Mouse (Mus musculus) midbrain, postnatal 0 days (tissue): ENCODE measurements around the gene Olfr588-ps1. TPM values are rescaled to one million over a fixed set of nuclear protein-coding genes. Genes with fewer than 3 reads are reported as not detected.
"Not testable (repeated sequence)": the region's sequence is repeated elsewhere in the genome, so short reads cannot be mapped to it uniquely, and the experiment has no call there.

Experiments
- ATAC-seq: fragments of 200-750 bp; cut with Nextera tagmentation; 2 replicates; pipeline ENCODE4 v1.8.0; 2017; ENCODE audit warnings: moderate number of reproducible peaks, mild to moderate bottlenecking, moderate TSS enrichment, moderate library complexity; ENCODE audit not compliant: low FRiP score
- DNase-seq: peaks from one replicate; pipeline ENCODE4 v3.0.0-alpha.2; 2015; ENCODE audit warnings: low spot score
- H3K27ac ChIP-seq: fragments of 300-500 bp; sonication (generic); 2 replicates; pipeline ENCODE4 v1.5.1; 2014; ENCODE audit warnings: low read depth, mild to moderate bottlenecking, low read length, mixed read lengths
- H3K27me3 ChIP-seq: fragments of 300-500 bp; sonication (generic); 2 replicates; pipeline ENCODE4 v1.6.1; 2014; ENCODE audit warnings: low read length, control low read depth, mixed read lengths; ENCODE audit not compliant: insufficient read depth
- H3K36me3 ChIP-seq: fragments of 300-500 bp; sonication (generic); 2 replicates; pipeline ENCODE4 v1.6.1; 2014; ENCODE audit warnings: low read length, control low read depth, mixed read lengths; ENCODE audit not compliant: insufficient read depth
- H3K4me1 ChIP-seq: fragments of 300-500 bp; sonication (generic); 2 replicates; pipeline ENCODE4 v1.6.1; 2014; ENCODE audit warnings: mild to moderate bottlenecking, control low read depth, antibody characterized with exemption, low read length, mixed read lengths; ENCODE audit not compliant: insufficient read depth
- H3K4me2 ChIP-seq: fragments of 300-500 bp; sonication (generic); 2 replicates; pipeline ENCODE4 v1.6.1; 2014; ENCODE audit warnings: low read depth, mild to moderate bottlenecking, low read length, mixed read lengths; ENCODE audit not compliant: poor library complexity, severe bottlenecking
- H3K4me3 ChIP-seq: fragments of 300-500 bp; sonication (generic); 2 replicates; pipeline ENCODE4 v1.5.1; 2014; ENCODE audit warnings: low read depth, mild to moderate bottlenecking, low read length, moderate library complexity
- H3K9ac ChIP-seq: fragments of 300-500 bp; sonication (generic); replicated peaks from 2 replicates; pipeline ENCODE4 v1.6.1; 2014; ENCODE audit warnings: mild to moderate bottlenecking, low read length, moderate library complexity, mixed read lengths; ENCODE audit not compliant: poor library complexity, severe bottlenecking
- H3K9me3 ChIP-seq: fragments of 300-500 bp; sonication (generic); 2 replicates; pipeline ENCODE4 v1.6.1; 2016; ENCODE audit warnings: low read length, control low read depth
- CTCF ChIP-seq: IDR thresholded peaks from 2 replicates; pipeline ENCODE4 v1.5.1; 2016; ENCODE audit warnings: antibody characterized with exemption, mild to moderate bottlenecking
- WGBS: fragments of 180-500 bp; shearing (Covaris S2); extraction: QIAGEN DNeasy Blood & Tissue Kit; methylation state at CpG from one replicate; pipeline ENCODE4 v1.1.7; 2014; 5-methylcytosine and 5-hydroxymethylcytosine counted together
- polyA plus RNA-seq: library from polyadenylated mRNA; unstranded; fragments of >200 nt; fragmentation: Nextera tagmentation; extraction: Ambion mirVana; gene quantifications from 2 replicates; pipeline ENCODE4 v1.2.1, GENCODE M21; 2015
- total RNA-seq: library from RNA; depleted of rRNA; stranded (reverse); fragments of >200 nt; gene quantifications from 2 replicates; pipeline ENCODE4 v1.2.3, GENCODE M21; 2014; rRNA removed

The Olfr588-ps1 gene
- total and polyA plus RNA-seq, 2 experiments from 2014 or later = not detected

DNA sequence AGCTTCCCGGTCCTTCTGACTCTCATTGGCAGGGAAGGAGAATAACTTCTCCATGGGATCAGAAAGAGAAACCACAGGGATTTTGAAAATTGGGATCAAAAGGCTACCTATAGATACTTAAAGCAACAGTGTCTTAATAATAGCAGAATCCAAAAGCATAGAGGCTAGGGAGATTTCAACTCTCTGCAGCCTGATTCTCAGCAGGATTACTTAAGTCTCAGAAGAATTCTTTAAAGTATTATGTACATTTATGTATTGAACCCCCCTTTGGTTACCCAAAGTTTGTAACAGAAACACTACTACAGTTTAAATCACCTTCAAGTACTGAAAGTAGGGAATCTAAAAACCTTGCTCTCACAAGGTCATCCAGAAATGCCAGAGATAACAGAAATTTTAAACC lies 37.6 kb downstream of the Olfr588-ps1 start, which contains the start of gene Olfr591:
TSS of gene Olfr591 (minus strand) at position 101 of the 400 bp plus-strand sequence.
- Histone ChIP-seq H3K4me1 (no peaks in the 10 kb centered on the region), H3K27ac (no peak within 1 kb of the TSS), H3K36me3 (no peaks in the 10 kb centered on the region), H3K9ac (no peak within 1 kb of the TSS), H3K4me2 (no peak within 1 kb of the TSS), H3K4me3 (no peak within 1 kb of the TSS), H3K27me3 (no peaks in the 10 kb centered on the region), H3K9me3 (peaks cover 7% of the 10 kb centered on the region; the same call in 1 of the 2 replicates)
- no peak for TF ChIP-seq CTCF
- ATAC-seq (no peak), DNase-seq (no peak)
- WGBS = 78% methylated on average over 1 of the region's 1 CpGs

DNA sequence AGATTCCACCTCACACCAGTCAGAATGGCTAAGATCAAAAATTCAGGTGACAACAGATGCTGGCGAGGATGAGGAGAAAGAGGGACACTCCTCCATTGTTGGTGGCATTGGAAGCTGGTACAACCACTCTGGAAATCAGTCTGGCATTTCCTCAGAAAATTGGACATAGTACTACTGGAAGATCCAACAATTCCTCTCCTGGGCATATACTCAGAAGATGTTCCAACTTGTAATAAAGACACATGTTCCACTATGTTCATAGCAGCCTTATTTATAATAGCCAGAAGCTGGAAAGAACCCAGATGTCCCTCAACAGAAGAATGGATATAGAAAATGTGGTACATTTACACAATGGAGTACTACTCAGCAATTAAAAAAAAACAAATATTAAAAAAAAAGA lies 43.8 kb downstream of the Olfr588-ps1 start, which contains the start of gene Olfr592:
TSS of gene Olfr592 (plus strand) at position 301 of the 400 bp plus-strand sequence.
- not testable (repeated sequence) for H3K9ac ChIP-seq, H3K4me3 ChIP-seq, H3K4me2 ChIP-seq, DNase-seq, H3K4me1 ChIP-seq, H3K27me3 ChIP-seq, H3K36me3 ChIP-seq, ATAC-seq, H3K27ac ChIP-seq
- WGBS = 75% methylated on average over 1 of the region's 1 CpGs
- peaks cover 11% of the 10 kb centered on the region for H3K9me3 ChIP-seq

Other genes starting within 250 kb of the Olfr588-ps1 start
- not detected in 2 replicates for gene Olfr569, start 250.0 kb upstream of the Olfr588-ps1 start, total RNA-seq
- not detected in 2 replicates for gene Olfr569, start 250.0 kb upstream of the Olfr588-ps1 start, polyA plus RNA-seq
- not detected in 2 replicates for gene Olfr570, start 246.3 kb upstream of the Olfr588-ps1 start, total RNA-seq
- not detected in 2 replicates for gene Olfr570, start 246.3 kb upstream of the Olfr588-ps1 start, polyA plus RNA-seq
- gene Olfr571, start 223.3 kb upstream of the Olfr588-ps1 start, total RNA-seq = not detected in 2 replicates
- gene Olfr571, start 223.3 kb upstream of the Olfr588-ps1 start, polyA plus RNA-seq = not detected in 2 replicates
- not detected in 2 replicates for gene Olfr572, start 216.5 kb upstream of the Olfr588-ps1 start, total RNA-seq
- not detected in 2 replicates for gene Olfr572, start 216.5 kb upstream of the Olfr588-ps1 start, polyA plus RNA-seq
- not detected in 2 replicates for gene Olfr573-ps1, start 198.3 kb upstream of the Olfr588-ps1 start, total RNA-seq
- gene Olfr573-ps1, start 198.3 kb upstream of the Olfr588-ps1 start, polyA plus RNA-seq = not detected in 2 replicates
- not detected in 2 replicates for gene Olfr574, start 192.4 kb upstream of the Olfr588-ps1 start, total RNA-seq
- not detected in 2 replicates for gene Olfr574, start 192.4 kb upstream of the Olfr588-ps1 start, polyA plus RNA-seq
- not detected in 2 replicates for gene Olfr575, start 182.1 kb upstream of the Olfr588-ps1 start, total RNA-seq
- not detected in 2 replicates for gene Olfr575, start 182.1 kb upstream of the Olfr588-ps1 start, polyA plus RNA-seq
- not detected in 2 replicates for gene Olfr576, start 178.2 kb upstream of the Olfr588-ps1 start, total RNA-seq
- gene Olfr576, start 178.2 kb upstream of the Olfr588-ps1 start, polyA plus RNA-seq = not detected in 2 replicates
- not detected in 2 replicates for gene Olfr577, start 164.9 kb upstream of the Olfr588-ps1 start, total RNA-seq
- not detected in 2 replicates for gene Olfr577, start 164.9 kb upstream of the Olfr588-ps1 start, polyA plus RNA-seq
- gene Olfr578, start 151.6 kb upstream of the Olfr588-ps1 start, total RNA-seq = not detected in 2 replicates
- gene Olfr578, start 151.6 kb upstream of the Olfr588-ps1 start, polyA plus RNA-seq = not detected in 2 replicates
- gene Olfr582, start 102.9 kb upstream of the Olfr588-ps1 start, total RNA-seq = not detected in 2 replicates
- gene Olfr582, start 102.9 kb upstream of the Olfr588-ps1 start, polyA plus RNA-seq = not detected in 2 replicates
- gene Olfr583, start 89.6 kb upstream of the Olfr588-ps1 start, total RNA-seq = not detected in 2 replicates
- gene Olfr583, start 89.6 kb upstream of the Olfr588-ps1 start, polyA plus RNA-seq = not detected in 2 replicates
- not detected in 2 replicates for gene Olfr584, start 59.0 kb upstream of the Olfr588-ps1 start, total RNA-seq
- not detected in 2 replicates for gene Olfr584, start 59.0 kb upstream of the Olfr588-ps1 start, polyA plus RNA-seq
- gene Olfr585, start 43.2 kb upstream of the Olfr588-ps1 start, total RNA-seq = not detected in 2 replicates
- not detected in 2 replicates for gene Olfr585, start 43.2 kb upstream of the Olfr588-ps1 start, polyA plus RNA-seq
- gene Olfr586, start 15.2 kb upstream of the Olfr588-ps1 start, total RNA-seq = not detected in 2 replicates
- gene Olfr586, start 15.2 kb upstream of the Olfr588-ps1 start, polyA plus RNA-seq = not detected in 2 replicates
- gene Olfr589, start 15.5 kb downstream of the Olfr588-ps1 start, total RNA-seq = not detected in 2 replicates
- gene Olfr589, start 15.5 kb downstream of the Olfr588-ps1 start, polyA plus RNA-seq = not detected in 2 replicates
- not detected in 2 replicates for gene Olfr591, start 37.5 kb downstream of the Olfr588-ps1 start, total RNA-seq
- not detected in 2 replicates for gene Olfr591, start 37.5 kb downstream of the Olfr588-ps1 start, polyA plus RNA-seq
- gene Olfr592, start 43.9 kb downstream of the Olfr588-ps1 start, total RNA-seq = not detected in 2 replicates
- gene Olfr592, start 43.9 kb downstream of the Olfr588-ps1 start, polyA plus RNA-seq = not detected in 2 replicates
- not detected in 2 replicates for gene Olfr593, start 71.0 kb downstream of the Olfr588-ps1 start, total RNA-seq
- not detected in 2 replicates for gene Olfr593, start 71.0 kb downstream of the Olfr588-ps1 start, polyA plus RNA-seq
- gene Olfr594, start 76.1 kb downstream of the Olfr588-ps1 start, total RNA-seq = not detected in 2 replicates
- gene Olfr594, start 76.1 kb downstream of the Olfr588-ps1 start, polyA plus RNA-seq = not detected in 2 replicates
- gene Usp17ld, start 111.6 kb downstream of the Olfr588-ps1 start, total RNA-seq = not detected in 2 replicates
- gene Usp17ld, start 111.6 kb downstream of the Olfr588-ps1 start, polyA plus RNA-seq = not detected in 2 replicates
- not detected in 2 replicates for gene Olfr596, start 164.8 kb downstream of the Olfr588-ps1 start, total RNA-seq
- not detected in 2 replicates for gene Olfr596, start 164.8 kb downstream of the Olfr588-ps1 start, polyA plus RNA-seq
- gene Olfr597, start 175.4 kb downstream of the Olfr588-ps1 start, total RNA-seq = not detected in 2 replicates
- not detected in 2 replicates for gene Olfr597, start 175.4 kb downstream of the Olfr588-ps1 start, polyA plus RNA-seq
- not detected in 2 replicates for gene Olfr598, start 182.7 kb downstream of the Olfr588-ps1 start, total RNA-seq
- not detected in 2 replicates for gene Olfr598, start 182.7 kb downstream of the Olfr588-ps1 start, polyA plus RNA-seq
- gene Olfr599, start 195.0 kb downstream of the Olfr588-ps1 start, total RNA-seq = not detected in 2 replicates
- not detected in 2 replicates for gene Olfr599, start 195.0 kb downstream of the Olfr588-ps1 start, polyA plus RNA-seq
- not detected in 2 replicates for gene Olfr600, start 208.8 kb downstream of the Olfr588-ps1 start, total RNA-seq
- not detected in 2 replicates for gene Olfr600, start 208.8 kb downstream of the Olfr588-ps1 start, polyA plus RNA-seq
- gene Olfr601, start 221.8 kb downstream of the Olfr588-ps1 start, total RNA-seq = not detected in 2 replicates
- not detected in 2 replicates for gene Olfr601, start 221.8 kb downstream of the Olfr588-ps1 start, polyA plus RNA-seq
- not detected in 2 replicates for gene Olfr603, start 245.3 kb downstream of the Olfr588-ps1 start, total RNA-seq
- not detected in 2 replicates for gene Olfr603, start 245.3 kb downstream of the Olfr588-ps1 start, polyA plus RNA-seq